Mouse (Mus musculus): ENCODE data around the gene Cplane1.
"Not testable (repeated sequence)": the region's sequence is repeated elsewhere in the genome, so short reads cannot be mapped to it uniquely, and the experiment has no call there.

The Cplane1 gene

GRCm38 (mm10) chr15:8168591-8169265, at the start of gene Cplane1:
Gene Cplane1 (plus strand): TSS chr15:8169106.
- DNase-seq (ENCODE audit: low spot score in 2 of 2): peak; percentile 85 to 91

- DNase-seq (ENCODE audit: low spot score in 2 of 2): no peak
These were observed 39.6 kb upstream of the Cplane1 start for GRCm38 (mm10) chr15:8129281-8129680.

DNA sequence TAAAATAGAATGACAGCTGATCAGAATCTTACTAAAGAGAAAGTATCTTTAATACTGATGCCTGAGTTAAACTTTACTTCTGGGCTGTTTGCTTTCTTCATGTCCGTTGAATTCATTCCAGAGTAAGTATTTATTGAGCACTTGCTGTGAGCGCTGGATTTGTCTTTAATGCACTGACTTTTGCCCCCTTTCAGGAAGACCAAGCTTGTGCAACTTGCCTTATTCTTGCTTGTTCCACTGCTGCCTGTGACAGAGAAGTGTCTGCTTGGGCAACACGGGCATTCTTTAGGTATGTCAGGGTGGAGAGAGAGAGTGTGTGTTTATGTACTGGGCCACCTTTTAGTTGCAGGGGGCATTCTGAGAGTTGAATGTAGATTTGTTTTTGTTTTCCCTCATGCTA, 37.6 kb upstream of the Cplane1 start:
- DNase-seq (ENCODE audit: low spot score in 2 of 2): no peak

- no peak for DNase-seq (ENCODE audit: low spot score in 2 of 2)
These were observed 37.1 kb upstream of the Cplane1 start for GRCm38 (mm10) chr15:8131761-8132160.

GRCm38 (mm10) chr15:8135606-8136005, 33.3 kb upstream of the Cplane1 start:
- DNase-seq (ENCODE audit: low spot score in 2 of 2): no peak

DNA sequence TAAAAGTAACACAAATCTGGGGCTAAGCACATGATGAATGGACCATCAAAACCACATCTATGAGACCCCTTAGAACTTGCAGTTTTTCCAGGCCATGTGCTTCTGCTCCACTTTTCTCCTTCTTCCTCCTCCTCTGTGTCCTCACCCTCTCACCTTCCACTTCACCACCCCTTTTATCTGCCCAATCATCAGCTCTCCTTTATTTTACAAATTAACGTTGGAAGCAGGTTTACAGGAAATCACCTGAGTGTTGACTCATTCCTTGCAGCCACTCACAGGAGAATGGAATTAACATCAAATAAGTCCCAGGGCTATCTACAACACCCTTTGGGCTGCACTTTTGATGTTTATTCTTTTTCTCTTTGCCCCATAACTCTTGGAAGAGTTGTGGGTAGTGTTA, 7.1 kb upstream of the Cplane1 start:
- DNase-seq (ENCODE audit: low spot score in 2 of 2): no peak

GRCm38 (mm10) chr15:8169266-8169746, 400 bp downstream of the Cplane1 start:
- no peak for DNase-seq (ENCODE audit: low spot score in 2 of 2)

- DNase-seq (ENCODE audit: low spot score in 2 of 2): no peak
These were observed 20.7 kb downstream of the Cplane1 start for GRCm38 (mm10) chr15:8189563-8189962.

DNA sequence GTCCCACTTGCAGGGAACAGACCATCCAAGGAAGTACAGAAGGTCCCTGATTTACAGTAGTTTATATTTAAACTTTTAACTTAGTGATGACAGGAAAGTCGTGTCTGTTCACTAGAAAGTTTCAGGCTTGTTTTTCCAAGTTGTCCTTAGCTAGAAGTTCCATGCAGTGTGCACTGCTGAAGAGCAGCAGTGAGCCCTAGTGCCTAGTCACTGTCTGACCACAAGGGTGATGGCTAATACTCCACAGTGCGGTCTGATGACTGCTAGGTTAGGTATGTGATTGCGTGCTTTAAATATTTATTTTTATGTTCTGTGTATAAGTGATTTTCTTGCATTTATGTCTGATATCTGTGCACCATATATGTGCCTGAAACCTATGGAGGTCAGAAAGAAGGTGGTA, 21.5 kb downstream of the Cplane1 start:
- DNase-seq (ENCODE audit: low spot score in 2 of 2): no peak

DNA sequence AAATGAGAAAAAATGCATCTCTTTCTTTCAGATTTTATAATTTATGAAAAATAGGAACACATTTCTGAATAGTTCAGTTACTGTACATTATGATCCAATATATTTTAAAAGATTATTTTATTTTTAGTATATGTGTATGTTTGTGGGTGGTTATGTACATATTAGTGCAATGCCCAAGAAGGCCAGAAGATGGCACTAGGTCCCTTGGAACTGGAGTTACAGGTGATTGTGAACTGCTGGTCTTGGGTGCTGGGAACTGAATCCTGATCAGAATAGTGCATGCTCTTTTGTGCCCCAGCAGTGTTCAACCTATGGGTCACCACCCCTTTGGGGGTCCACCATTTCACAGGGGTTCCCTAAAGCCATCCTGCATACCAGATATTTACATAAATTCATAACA, 31.4 kb downstream of the Cplane1 start:
- no peak for DNase-seq (ENCODE audit: low spot score in 2 of 2)

DNA sequence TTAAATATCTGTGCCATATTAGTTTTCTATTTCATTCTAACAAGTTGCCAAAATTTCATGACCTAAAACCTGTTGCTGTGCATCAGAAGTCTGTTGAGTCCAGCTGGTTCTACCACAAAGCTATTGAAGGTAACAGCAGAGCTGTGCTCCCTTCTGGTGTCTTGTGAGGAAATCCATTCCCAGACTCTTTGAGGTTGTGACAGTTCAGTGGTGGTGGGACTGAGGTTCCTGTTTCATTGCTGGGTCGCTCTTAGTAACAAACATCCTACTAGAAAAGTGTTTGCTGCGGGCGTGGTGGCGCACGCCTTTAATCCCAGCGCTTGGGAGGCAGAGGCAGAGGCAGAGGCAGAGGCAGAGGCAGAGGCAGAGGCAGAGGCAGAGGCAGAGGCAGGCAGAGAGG, 39.5 kb downstream of the Cplane1 start:
- DNase-seq (ENCODE audit: low spot score in 2 of 2): no peak

- DNase-seq (ENCODE audit: low spot score in 2 of 2): no peak
These were observed 45.9 kb downstream of the Cplane1 start for GRCm38 (mm10) chr15:8214811-8215210.

DNA sequence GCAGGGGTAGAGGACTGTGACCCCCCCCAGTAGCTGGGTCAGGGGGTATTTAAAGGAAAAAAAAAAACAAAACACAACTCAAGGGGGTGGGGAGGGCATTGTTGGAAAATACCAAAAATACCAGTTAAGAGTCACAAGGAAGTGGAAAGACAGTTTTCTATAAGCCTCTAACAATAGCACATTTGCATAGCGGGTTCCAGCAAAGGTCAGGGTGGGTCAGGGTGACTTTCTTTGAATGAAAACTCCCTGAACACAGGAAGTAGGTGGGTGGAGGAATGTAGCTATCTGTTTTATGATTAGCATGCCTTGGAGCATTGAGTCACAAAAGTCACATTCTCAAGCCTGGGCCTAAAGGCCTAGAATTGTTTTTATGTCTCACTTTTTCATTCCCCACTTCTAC, 65.3 kb downstream of the Cplane1 start:
- DNase-seq (ENCODE audit: low spot score in 2 of 2): not testable (repeated sequence)

DNA sequence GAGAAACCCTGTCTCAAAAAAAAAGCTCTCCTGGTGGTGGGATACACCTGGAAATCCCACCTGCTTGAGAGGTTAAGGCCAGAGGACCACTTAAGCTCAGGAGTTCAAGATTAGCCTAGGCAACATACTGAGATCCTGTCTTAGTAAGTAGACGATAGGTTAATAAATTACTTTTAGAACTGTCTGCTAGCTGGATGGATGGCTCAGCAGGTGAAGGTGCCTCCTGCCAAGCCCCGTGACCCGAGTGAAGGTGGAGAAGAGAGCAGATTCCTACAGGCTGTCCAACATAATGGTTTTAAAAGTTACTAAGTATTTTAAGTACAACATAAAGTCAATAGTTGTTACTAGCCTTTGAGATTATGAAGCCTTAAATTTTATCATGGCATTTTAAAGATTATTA, 97.0 kb downstream of the Cplane1 start:
- no peak for DNase-seq (ENCODE audit: low spot score in 2 of 2)

DNA sequence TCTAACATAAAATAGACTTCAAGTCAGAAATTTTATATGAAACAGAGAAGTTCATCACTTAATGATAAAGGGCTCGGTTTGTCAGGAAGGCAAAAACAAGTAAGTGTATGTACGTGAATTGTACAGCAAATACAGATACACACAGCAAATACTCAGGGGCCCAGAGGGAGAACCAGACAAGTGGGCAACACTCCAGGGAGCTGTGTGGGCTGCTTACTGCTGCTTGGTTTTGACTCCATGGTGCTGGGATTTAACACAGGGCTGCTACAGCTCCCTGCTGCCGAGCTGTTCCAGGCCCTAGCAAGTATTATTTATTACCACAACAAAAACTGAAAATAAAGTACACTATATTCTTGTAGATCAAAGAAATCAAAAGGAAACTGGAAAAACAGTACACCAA, 98.3 kb downstream of the Cplane1 start:
- no peak for DNase-seq (ENCODE audit: low spot score in 2 of 2)

DNA sequence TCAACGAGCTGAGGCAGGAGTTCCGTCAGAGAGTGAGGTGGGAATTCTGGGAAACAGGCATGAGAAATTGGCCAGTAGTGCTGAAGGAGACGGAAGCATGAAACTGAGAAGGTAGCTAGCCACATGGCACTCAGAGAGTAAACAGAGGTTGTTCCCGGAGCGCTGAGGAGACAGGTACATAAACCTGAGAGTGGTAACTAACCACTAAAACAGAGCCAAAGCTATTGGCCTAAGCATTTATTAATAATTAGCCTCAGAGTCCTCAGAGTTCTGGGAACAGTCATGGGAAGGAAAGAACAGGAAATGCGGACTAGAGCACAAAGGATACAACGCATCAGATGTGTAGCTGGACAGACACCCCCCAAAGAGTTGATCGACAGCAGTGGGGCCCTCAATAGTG, 99.3 kb downstream of the Cplane1 start:
- DNase-seq (ENCODE audit: low spot score in 2 of 2): no peak

DNA sequence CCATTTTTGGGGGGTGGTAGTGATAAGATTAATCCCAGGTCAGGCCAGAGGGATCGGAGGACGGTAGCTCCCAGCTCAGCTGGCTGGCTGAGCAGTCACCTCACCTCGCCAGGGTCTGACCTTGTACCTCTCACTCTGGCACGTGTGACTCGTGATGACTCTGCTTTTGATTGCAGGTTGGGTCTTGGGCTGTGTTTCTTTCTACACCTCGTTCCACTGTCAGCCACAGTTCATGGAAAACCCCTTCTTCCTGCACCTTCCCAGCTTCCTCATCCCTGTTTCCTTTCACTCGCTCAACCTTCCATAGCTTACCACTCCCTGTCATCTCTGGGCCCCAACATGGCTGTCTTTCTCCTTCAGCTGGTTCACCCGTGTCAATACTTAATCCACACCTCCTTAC, 103.0 kb downstream of the Cplane1 start:
- DNase-seq (ENCODE audit: low spot score in 2 of 2): no peak

DNA sequence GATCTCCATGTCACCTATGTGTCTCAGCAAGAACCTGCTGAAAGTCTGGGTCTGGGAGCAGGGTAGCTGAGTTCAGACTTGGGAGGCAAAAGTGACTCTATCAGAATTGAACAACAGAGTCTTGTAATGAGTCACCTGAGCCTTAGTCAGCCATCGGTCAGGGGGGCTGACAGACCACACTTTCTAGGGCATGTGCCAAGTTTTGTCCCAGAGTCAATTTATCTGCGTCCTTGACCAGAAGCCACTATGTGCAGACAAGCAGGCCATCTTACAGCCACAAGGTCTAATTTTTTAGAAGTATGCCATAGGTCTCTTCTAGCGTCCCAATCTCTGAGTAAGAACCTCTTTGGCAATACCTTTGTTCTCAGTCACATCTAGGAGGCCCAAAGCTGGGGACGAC, 109.0 kb downstream of the Cplane1 start:
- DNase-seq (ENCODE audit: low spot score in 2 of 2): not testable (repeated sequence)

DNA sequence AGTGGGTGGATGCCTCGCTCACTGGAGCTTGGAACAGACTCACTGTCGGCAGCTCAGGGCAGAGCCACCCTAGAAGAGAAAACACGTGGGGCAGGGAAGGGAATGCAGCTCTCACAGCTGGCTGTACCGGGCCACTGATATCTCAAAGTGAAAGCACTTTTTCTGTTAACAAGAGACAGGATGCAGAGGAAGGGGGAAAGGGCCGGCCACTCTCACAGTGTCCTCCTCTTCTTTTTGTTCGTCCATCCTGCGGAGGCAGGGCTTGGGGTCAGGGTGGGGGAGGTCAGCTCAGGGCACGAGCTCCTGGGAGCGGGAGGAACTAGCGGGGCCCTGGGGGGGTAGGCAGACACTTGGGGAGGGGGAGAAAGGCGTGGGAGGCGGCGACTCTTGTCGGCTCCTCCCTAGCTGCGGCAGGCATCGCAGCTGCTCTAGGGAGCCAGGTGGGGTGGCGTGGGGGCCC, 110.4 kb downstream of the Cplane1 start:
- no peak for DNase-seq (ENCODE audit: low spot score in 2 of 2)

- peak in 1 of 2 experiments; percentile 42 for DNase-seq (ENCODE audit: low spot score in 2 of 2)
These were observed 111.2 kb downstream of the Cplane1 start for GRCm38 (mm10) chr15:8279929-8280610.

DNA sequence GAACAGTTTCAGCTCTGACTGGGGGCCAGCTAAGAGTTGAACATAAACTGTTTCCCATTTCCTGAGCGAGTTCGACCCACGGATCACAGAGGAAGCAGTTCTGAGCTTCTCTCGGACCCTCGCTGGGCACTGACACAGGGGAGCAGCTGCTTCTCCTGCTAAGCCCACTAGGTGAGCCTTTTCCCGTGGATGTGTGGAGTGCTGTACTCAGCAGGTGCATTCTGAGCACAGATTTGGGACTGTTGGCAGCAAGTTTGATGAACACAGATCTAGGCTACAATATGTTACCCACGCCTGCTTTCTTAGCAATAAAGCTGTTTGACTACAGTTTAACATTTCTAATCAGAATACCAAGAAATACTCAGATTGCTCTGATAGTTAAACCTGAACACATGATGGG, 112.8 kb downstream of the Cplane1 start:
- no peak for DNase-seq (ENCODE audit: low spot score in 2 of 2)

DNA sequence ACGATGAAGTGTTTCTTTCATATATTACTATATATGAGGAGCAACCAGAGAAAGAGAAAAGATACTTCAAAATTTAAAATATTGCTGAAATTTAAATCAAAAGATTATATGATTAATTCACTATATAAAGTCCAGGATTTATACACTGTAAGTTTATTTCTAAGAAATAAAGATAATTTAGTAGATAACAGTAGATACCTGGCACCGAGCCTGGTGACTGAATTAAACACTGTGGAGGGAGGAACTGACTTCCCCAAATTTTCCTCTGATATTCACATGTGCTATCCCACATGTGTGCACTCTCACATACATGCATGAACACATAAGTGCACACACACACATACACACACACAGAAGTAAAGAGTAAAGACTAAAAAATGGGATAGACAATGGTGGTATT, 113.2 kb downstream of the Cplane1 start:
- DNase-seq (ENCODE audit: low spot score in 2 of 2): no peak

GRCm38 (mm10) chr15:8291251-8291650, 122.3 kb downstream of the Cplane1 start:
- no peak for DNase-seq (ENCODE audit: low spot score in 2 of 2)
